Mouse (Mus musculus) colon, adult 2 months (tissue): ENCODE results near the gene Barx1. TPM values are rescaled to one million over a fixed set of nuclear protein-coding genes. Genes with fewer than 3 reads are reported as not detected.

ENCODE experiments used
- polyA plus RNA-seq: library from polyadenylated mRNA; depleted of rRNA; stranded (reverse); fragments of >200 nt; gene quantifications from 2 replicates; pipeline ENCODE4 v1.2.3, GENCODE M21; 2012; rRNA removed

Barx1 gene
- polyA plus RNA-seq: 0.08 TPM in 1 of 2 replicates, not detected in the other

DNA sequence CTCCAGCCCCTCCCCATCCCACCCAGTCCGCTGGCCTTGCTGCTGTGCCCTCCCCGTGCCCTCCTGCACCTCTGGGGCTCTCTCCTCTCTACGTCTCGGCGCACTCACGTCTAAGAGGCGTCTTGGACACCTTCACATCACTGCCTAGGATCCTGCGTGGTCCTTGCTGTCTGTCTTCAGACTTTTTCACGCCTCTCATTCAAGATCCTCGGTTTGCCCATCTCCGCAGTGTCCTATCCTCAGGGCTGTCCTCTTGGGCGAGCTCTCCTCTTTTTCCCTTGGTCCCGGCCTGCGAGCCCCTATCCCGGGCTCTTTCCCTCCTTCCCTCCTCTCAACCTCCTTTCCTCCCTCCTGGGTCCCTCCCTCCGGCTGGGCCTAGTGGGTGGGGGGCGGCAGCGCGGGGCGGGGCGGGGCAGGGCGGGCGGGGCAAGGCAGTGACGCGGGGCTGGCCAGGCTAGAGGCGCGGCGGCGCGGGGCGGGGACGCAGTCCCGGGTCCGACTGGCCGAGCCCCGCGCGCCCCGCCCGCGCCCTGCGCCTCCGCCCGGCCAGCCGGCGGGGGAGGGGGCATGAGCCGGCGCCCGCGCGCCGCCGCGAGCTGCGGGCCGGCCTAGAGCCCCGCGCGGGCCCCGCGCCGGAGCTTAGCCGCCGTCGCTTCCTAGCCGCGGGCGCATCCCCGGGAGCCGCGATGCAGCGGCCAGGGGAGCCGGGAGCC lies at the start of gene Barx1:
TSS of gene Barx1 (plus strand) at position 568 of the 713 bp plus-strand sequence.

DNA sequence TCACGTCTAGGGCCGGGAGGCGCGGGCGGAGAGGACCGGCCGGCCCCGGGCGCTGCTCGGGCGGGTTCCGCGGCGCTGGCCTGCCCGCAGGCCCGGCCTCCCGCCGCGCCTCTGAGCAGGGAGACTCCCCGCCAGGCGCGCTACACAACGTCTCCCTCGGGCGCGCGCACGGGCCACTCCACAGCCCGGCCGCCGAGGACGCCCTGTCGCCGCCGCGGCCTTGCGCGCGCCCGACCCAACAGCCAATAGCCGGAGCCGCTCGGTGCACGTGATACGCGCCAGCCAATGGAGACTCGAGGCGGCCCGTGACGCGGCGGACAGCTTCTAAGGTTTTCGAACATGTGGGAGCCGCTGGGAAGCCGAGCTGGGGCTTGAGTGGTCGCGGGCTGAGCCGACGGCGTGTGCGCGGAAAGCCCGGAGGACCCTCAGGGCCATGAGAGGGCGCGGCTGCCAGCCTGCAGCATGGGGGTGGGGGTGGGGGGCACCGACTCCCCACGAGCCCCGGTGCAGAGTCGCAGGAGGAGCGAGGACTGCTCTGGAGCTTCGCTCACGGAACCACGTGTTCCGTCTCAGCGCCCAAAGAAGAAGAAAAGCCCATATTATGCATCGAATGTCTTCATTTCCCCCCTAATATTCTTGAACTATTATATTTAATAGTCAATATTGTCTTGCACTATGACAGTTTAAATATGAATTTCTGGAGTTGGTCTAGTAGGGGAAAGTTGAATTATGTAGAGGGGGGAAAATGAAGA lies 37.2 kb upstream of the Barx1 start, which contains the start of gene Ptpdc1:
TSS of gene Ptpdc1 (minus strand) at position 232 of the 752 bp plus-strand sequence.

Other genes starting within 250 kb of the Barx1 start
- 7.7 and 8.1 TPM in 2 replicates for gene Zfp169, start 149.5 kb upstream of the Barx1 start, polyA plus RNA-seq
- gene A830005F24Rik, start 149.4 kb upstream of the Barx1 start, polyA plus RNA-seq: not detected in 2 replicates
- gene Ptpdc1, start 37.3 kb upstream of the Barx1 start, polyA plus RNA-seq: 0.85 and 1.0 TPM in 2 replicates
- 13.7 and 16.5 TPM in 2 replicates for gene Phf2, start 208.1 kb downstream of the Barx1 start, polyA plus RNA-seq